Mouse (Mus musculus) heart, embryonic 16.5 days (tissue): ENCODE results near the gene Sfrp5. TPM values are rescaled to one million over a fixed set of nuclear protein-coding genes. Genes with fewer than 3 reads are reported as not detected.

Experiments used
- ATAC-seq: fragments of 200-750 bp; cut with Nextera tagmentation; replicated peaks from 2 replicates; pipeline ENCODE4 v1.8.0; 2017; ENCODE audit warnings: moderate number of reproducible peaks; ENCODE audit not compliant: insufficient read depth, low FRiP score; ENCODE audit errors: extremely low read depth
- H3K27ac ChIP-seq: fragments of 300-500 bp; sonication (generic); 2 replicates; pipeline ENCODE4 v1.5.1; 2014; ENCODE audit warnings: mild to moderate bottlenecking, low read length, control low read depth, moderate library complexity
- H3K27me3 ChIP-seq: fragments of 300-500 bp; sonication (generic); 2 replicates; pipeline ENCODE4 v1.6.1; 2014; ENCODE audit warnings: low read length, mixed read lengths; ENCODE audit not compliant: control insufficient read depth, insufficient read depth
- H3K36me3 ChIP-seq: fragments of 300-500 bp; sonication (generic); 2 replicates; pipeline ENCODE4 v1.6.1; 2014; ENCODE audit not compliant: control insufficient read depth, insufficient read depth
- H3K4me1 ChIP-seq: fragments of 300-500 bp; sonication (generic); 2 replicates; pipeline ENCODE4 v1.6.1; 2014; ENCODE audit warnings: low read length, mixed read lengths; ENCODE audit not compliant: control insufficient read depth, insufficient read depth
- H3K4me2 ChIP-seq: fragments of 300-500 bp; sonication (generic); 2 replicates; pipeline ENCODE4 v1.6.1; 2014; ENCODE audit warnings: low read depth, mild to moderate bottlenecking, control low read depth, low read length
- H3K4me3 ChIP-seq: fragments of 300-500 bp; sonication (generic); 2 replicates; pipeline ENCODE4 v1.5.1; 2014; ENCODE audit warnings: mild to moderate bottlenecking, control low read depth, low read length
- H3K9ac ChIP-seq: fragments of 300-500 bp; sonication (generic); 2 replicates; pipeline ENCODE4 v1.6.1; 2014; ENCODE audit warnings: low read length, control low read depth
- H3K9me3 ChIP-seq: fragments of 300-500 bp; sonication (generic); replicated peaks from 2 replicates; pipeline ENCODE4 v1.6.1; 2016; ENCODE audit warnings: low read length; ENCODE audit not compliant: control insufficient read depth
- WGBS: fragments of 180-500 bp; shearing (Covaris S2); extraction: QIAGEN DNeasy Blood & Tissue Kit; methylation state at CpG from one replicate; pipeline ENCODE4 v1.1.7; 2014; 5-methylcytosine and 5-hydroxymethylcytosine counted together
- polyA plus RNA-seq: library from polyadenylated mRNA; unstranded; fragments of >200 nt; fragmentation: Nextera tagmentation; extraction: Ambion mirVana; gene quantifications from 2 replicates; pipeline ENCODE4 v1.2.1, GENCODE M21; 2015

The Sfrp5 gene
- polyA plus RNA-seq, 1 experiment from 2014 or later: 3.5 TPM

GRCm38 (mm10) chr19:42189735-42190134 lies 12.3 kb downstream of the Sfrp5 start:
- Histone ChIP-seq H3K27me3 (no peaks in the 10 kb centered on the region), H3K4me2 (no peak overlapping the region), H3K27ac (no peak overlapping the region), H3K9ac (no peak overlapping the region), H3K9me3 (no peaks in the 10 kb centered on the region), H3K4me1 (peaks cover 3% of the 10 kb centered on the region), H3K36me3 (peaks cover 7% of the 10 kb centered on the region; the same call in 1 of the 2 replicates), H3K4me3 (no peak overlapping the region)
- WGBS: 67% methylated on average over 4 of the region's 4 CpGs
- no peak for ATAC-seq

- Histone ChIP-seq H3K27ac (no peak overlapping the region), H3K4me1 (no peaks in the 10 kb centered on the region), H3K27me3 (no peaks in the 10 kb centered on the region), H3K4me3 (no peak overlapping the region), H3K9me3 (no peaks in the 10 kb centered on the region), H3K4me2 (no peak overlapping the region), H3K9ac (no peak overlapping the region), H3K36me3 (peaks cover 7% of the 10 kb centered on the region; the same call in 1 of the 2 replicates)
- WGBS: 53% methylated on average over 6 of the region's 6 CpGs
- no peak for ATAC-seq
These were observed 19.4 kb downstream of the Sfrp5 start for GRCm38 (mm10) chr19:42182673-42183072.

GRCm38 (mm10) chr19:42179356-42179755 lies 22.7 kb downstream of the Sfrp5 start:
- Histone ChIP-seq H3K27me3 (no peaks in the 10 kb centered on the region), H3K4me3 (no peak overlapping the region), H3K4me2 (no peak overlapping the region), H3K27ac (no peak overlapping the region), H3K9ac (no peak overlapping the region), H3K4me1 (no peaks in the 10 kb centered on the region), H3K9me3 (no peaks in the 10 kb centered on the region), H3K36me3 (peaks cover 7% of the 10 kb centered on the region; the same call in 1 of the 2 replicates)
- WGBS: 80% methylated on average over 14 of the region's 14 CpGs
- no peak for ATAC-seq

GRCm38 (mm10) chr19:42177461-42177860 lies 24.6 kb downstream of the Sfrp5 start:
- Histone ChIP-seq H3K4me1 (no peaks in the 10 kb centered on the region), H3K9ac (no peak overlapping the region), H3K9me3 (no peaks in the 10 kb centered on the region), H3K36me3 (peaks cover 2% of the 10 kb centered on the region; the same call in 1 of the 2 replicates), H3K27me3 (no peaks in the 10 kb centered on the region), H3K4me2 (no peak overlapping the region), H3K27ac (no peak overlapping the region), H3K4me3 (no peak overlapping the region)
- WGBS: 66% methylated on average over 2 of the region's 2 CpGs
- no peak for ATAC-seq

- no peak for ATAC-seq
- Histone ChIP-seq H3K4me1 (peaks cover 1% of the 10 kb centered on the region; the same call in 1 of the 2 replicates), H3K4me3 (no peak overlapping the region), H3K4me2 (no peak overlapping the region), H3K27ac (no peak overlapping the region), H3K9ac (no peak overlapping the region), H3K36me3 (peaks cover 2% of the 10 kb centered on the region; the same call in 1 of the 2 replicates), H3K9me3 (no peaks in the 10 kb centered on the region), H3K27me3 (no peaks in the 10 kb centered on the region)
- WGBS: 73% methylated on average over 7 of the region's 7 CpGs
These were observed 25.2 kb downstream of the Sfrp5 start for GRCm38 (mm10) chr19:42176841-42177240.

- Histone ChIP-seq H3K9me3 (no peaks in the 10 kb centered on the region), H3K27me3 (peaks cover 2% of the 10 kb centered on the region; the same call in 1 of the 2 replicates), H3K36me3 (no peaks in the 10 kb centered on the region), H3K4me2 (peak overlapping the region; percentile 91), H3K4me3 (peak overlapping the region; percentile 93), H3K9ac (peak overlapping the region; percentile 90), H3K27ac (peak overlapping the region; percentile 51; the same call in 1 of the 2 replicates), H3K4me1 (peaks cover 14% of the 10 kb centered on the region; the same call in 1 of the 2 replicates)
- WGBS: 2% methylated on average over 54 of the region's 56 CpGs
- ATAC-seq: peak; percentile 92
These were observed 31.8 kb downstream of the Sfrp5 start for GRCm38 (mm10) chr19:42170025-42170969.

GRCm38 (mm10) chr19:42169322-42169975 lies 32.6 kb downstream of the Sfrp5 start:
- peaks cover 14% of the 10 kb centered on the region; the same call in 1 of the 2 replicates for H3K4me1 ChIP-seq
- no peaks in the 10 kb centered on the region for H3K9me3 ChIP-seq
- no peak overlapping the region; the same call in 1 of the 2 replicates for H3K4me3 ChIP-seq
- H3K4me2 ChIP-seq: no peak overlapping the region
- H3K9ac ChIP-seq: no peak overlapping the region
- H3K36me3 ChIP-seq: no peaks in the 10 kb centered on the region
- ATAC-seq: no peak
- peaks cover 2% of the 10 kb centered on the region; the same call in 1 of the 2 replicates for H3K27me3 ChIP-seq
- no peak overlapping the region for H3K27ac ChIP-seq
- 48% methylated on average over 10 of the region's 10 CpGs for WGBS

GRCm38 (mm10) chr19:42167489-42167888 lies 34.6 kb downstream of the Sfrp5 start:
- H3K4me3 ChIP-seq: no peak overlapping the region
- peaks cover 14% of the 10 kb centered on the region; the same call in 1 of the 2 replicates for H3K4me1 ChIP-seq
- H3K9ac ChIP-seq: no peak overlapping the region
- no peak overlapping the region for H3K4me2 ChIP-seq
- no peaks in the 10 kb centered on the region for H3K9me3 ChIP-seq
- no peaks in the 10 kb centered on the region for H3K36me3 ChIP-seq
- no peak overlapping the region for H3K27ac ChIP-seq
- no peak for ATAC-seq
- WGBS: 58% methylated on average over 9 of the region's 9 CpGs
- H3K27me3 ChIP-seq: peaks cover 2% of the 10 kb centered on the region; the same call in 1 of the 2 replicates
